Mouse (Mus musculus) embryonic stem cell, embryonic (primary cell): Measurements from ENCODE around the gene Meis3.

Source experiments
- CTCF ChIA-PET, 4 experiments: fragments of 300-600 bp in 2 of 4; fragments of 350-600 bp in 2 of 4; sonication (Branson Sonifier 250); formaldehyde crosslinking; loops; one replicate each; lab custom pipeline; 2022; ENCODE audit warnings: inconsistent platforms in 2 of 4; lab: Charles Lee
- POLR2A ChIA-PET, 4 experiments: fragments of 300-600 bp in 2 of 4; fragments of 350-600 bp in 2 of 4; sonication (Branson Sonifier 250); formaldehyde crosslinking; loops; one replicate each; lab custom pipeline; 2022; ENCODE audit warnings: antibody characterized with exemption in 4 of 4, inconsistent platforms in 1 of 4; lab: Charles Lee

The Meis3 gene

GRCm38 (mm10) chr7:16150191-16151145 is 24.4 kb upstream of the Meis3 start:
- ChIA-PET CTCF (interaction anchor here (0.6 to 1.6 kb wide), 8 partner anchors 13 to 188 kb away, joined by 3 to 11 read pairs (median 4); partner anchors contain the start of gene Ehd2 (in 2 of the 4)), POLR2A (interaction anchor here in 2 of 4 experiments (0.7 to 1.6 kb wide), 4 partner anchors 42 to 250 kb away, joined by 3 to 5 read pairs (median 4); no protein-coding TSS in a partner anchor)

GRCm38 (mm10) chr7:16153522-16153921 is 21.4 kb upstream of the Meis3 start:
- ChIA-PET CTCF (interaction anchor here (0.5 to 1.3 kb wide), 15 partner anchors 9 to 224 kb away, joined by 3 to 7 read pairs (median 3); partner anchors contain the start of genes Meis3 (in 2 of the 4), Napa (in 2 of the 4), Ehd2 (in 1 of the 4) and Kptn (in 1 of the 4)), POLR2A (interaction anchor here in 3 of 4 experiments (0.6 to 1.5 kb wide), 3 partner anchors 8 to 55 kb away, joined by 3 to 4 read pairs (median 3); partner anchors contain the start of gene Napa (in 1 of the 3))

GRCm38 (mm10) chr7:16155132-16155872 is 19.6 kb upstream of the Meis3 start:
- ChIA-PET CTCF (interaction anchor here in 2 of 4 experiments (0.8 to 1.4 kb wide), 4 partner anchors 26 to 107 kb away, joined by 3 to 5 read pairs (median 4); partner anchors contain the start of genes Napa (in 1 of the 2) and Slc8a2 (in 1 of the 2)), POLR2A (interaction anchor here in 2 of 4 experiments (0.5 to 1.2 kb wide), 3 partner anchors 199 to 585 kb away, joined by 3 to 7 read pairs (median 4); no protein-coding TSS in a partner anchor)

DNA sequence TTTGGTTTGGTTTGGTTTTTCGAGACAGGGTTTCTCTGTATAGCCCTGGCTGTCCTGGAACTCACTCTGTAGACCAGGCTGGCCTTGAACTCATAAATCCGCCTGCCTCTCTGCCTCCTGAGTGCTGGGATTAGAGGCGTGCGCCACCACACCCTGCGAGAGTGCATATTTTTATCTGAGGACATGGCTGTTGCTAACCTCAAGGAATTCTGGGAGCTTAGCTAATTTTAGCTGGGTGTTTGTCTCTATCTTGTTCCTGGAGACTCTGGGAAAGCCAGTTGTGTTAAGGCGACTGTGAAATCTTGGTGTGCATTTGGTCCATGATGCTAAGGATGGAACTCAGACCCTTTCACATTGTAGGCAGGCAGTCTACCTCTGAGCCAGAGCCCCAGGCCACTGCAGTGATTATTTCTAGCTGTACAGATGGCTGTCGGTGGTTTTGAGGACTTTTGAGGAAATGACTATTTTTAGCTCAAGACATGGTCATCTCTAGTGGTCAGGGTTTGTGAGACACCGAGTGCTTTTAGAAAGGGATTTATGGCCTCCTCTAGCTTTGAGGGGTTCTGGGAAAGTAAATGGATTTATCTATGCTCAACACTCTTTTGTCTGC is 18.7 kb upstream of the Meis3 start:
- POLR2A ChIA-PET, result interaction anchor here in 3 of 4 experiments (0.6 to 1.3 kb wide), 4 partner anchors 58 to 213 kb away, joined by 3 to 7 read pairs (median 4); partner anchors contain the start of gene Napa (in 1 of the 3)
- CTCF ChIA-PET, result interaction anchor here in 2 of 4 experiments (0.7 to 1.4 kb wide), 2 partner anchors 96 to 106 kb away, joined by 3 to 5 read pairs; no protein-coding TSS in a partner anchor

- ChIA-PET POLR2A (no interaction called here), CTCF (interaction anchor here in 3 of 4 experiments (0.7 to 2.0 kb wide), 6 partner anchors 16 to 208 kb away, joined by 3 to 4 read pairs (median 3); partner anchors contain the start of gene Meis3 (in 1 of the 3))
Observed at GRCm38 (mm10) chr7:16158735-16159134, 16.2 kb upstream of the Meis3 start.

DNA sequence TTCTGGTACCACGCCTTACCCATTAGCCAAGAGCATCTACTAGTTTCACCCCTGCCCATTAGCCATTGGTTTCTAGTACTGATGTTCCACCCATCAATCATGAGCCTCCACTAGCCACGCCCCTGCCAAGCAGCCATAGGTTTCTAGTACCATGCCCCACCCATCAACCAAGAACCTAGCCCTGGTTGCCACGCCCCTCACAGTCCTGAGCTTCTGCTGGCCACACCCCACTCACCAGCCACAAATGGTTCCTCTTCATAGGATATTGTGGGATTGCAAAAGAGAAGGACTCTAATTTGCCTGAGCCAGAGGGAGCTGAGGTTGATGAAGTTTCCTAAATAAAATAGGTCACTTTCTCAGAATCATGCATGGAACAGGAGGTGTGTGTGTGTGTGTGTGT is 14.2 kb upstream of the Meis3 start:
- ChIA-PET CTCF (interaction anchor here (0.6 to 2.0 kb wide), 13 partner anchors 9 to 208 kb away, joined by 3 to 11 read pairs (median 4); partner anchors contain the start of genes Inafm1 (in 2 of the 4), Bicra (in 1 of the 4), Meis3 (in 1 of the 4) and Slc8a2 (in 1 of the 4)), POLR2A (interaction anchor here (0.6 to 1.2 kb wide), 10 partner anchors 14 to 701 kb away, joined by 3 to 6 read pairs (median 4); partner anchors contain the start of genes Napa (in 3 of the 4), Meis3 (in 1 of the 4) and Slc8a2 (in 1 of the 4))

GRCm38 (mm10) chr7:16161302-16161701 is 13.6 kb upstream of the Meis3 start:
- ChIA-PET CTCF (interaction anchor here in 3 of 4 experiments (0.5 to 2.0 kb wide), 11 partner anchors 9 to 209 kb away, joined by 3 to 11 read pairs (median 3); partner anchors contain the start of genes Bicra (in 1 of the 3), Inafm1 (in 1 of the 3) and Meis3 (in 1 of the 3)), POLR2A (interaction anchor here in 3 of 4 experiments (0.6 to 1.2 kb wide), 7 partner anchors 12 to 701 kb away, joined by 3 to 7 read pairs (median 5); partner anchors contain the start of genes Meis3 (in 1 of the 3), Napa (in 1 of the 3) and Slc8a2 (in 1 of the 3))

GRCm38 (mm10) chr7:16162036-16162435 is 12.9 kb upstream of the Meis3 start:
- POLR2A ChIA-PET, result interaction anchor here in 1 of 4 experiments (0.6 kb wide), 1 partner anchor 423 kb away, joined by 5 read pairs; no protein-coding TSS in a partner anchor
- CTCF ChIA-PET, result interaction anchor here in 2 of 4 experiments (0.6 to 2.0 kb wide), 4 partner anchors 9 to 101 kb away, joined by 3 to 11 read pairs (median 5); partner anchors contain the start of gene Meis3 (in 1 of the 2)

- ChIA-PET POLR2A (no interaction called here), CTCF (interaction anchor here in 1 of 4 experiments (0.7 kb wide), 1 partner anchor 74 kb away, joined by 3 read pairs; no protein-coding TSS in a partner anchor)
Observed at GRCm38 (mm10) chr7:16172141-16172581, 2.7 kb upstream of the Meis3 start.

GRCm38 (mm10) chr7:16172586-16173140 is 2.2 kb upstream of the Meis3 start:
- CTCF ChIA-PET, result interaction anchor here in 1 of 4 experiments (0.7 kb wide), 1 partner anchor 75 kb away, joined by 3 read pairs; no protein-coding TSS in a partner anchor

DNA sequence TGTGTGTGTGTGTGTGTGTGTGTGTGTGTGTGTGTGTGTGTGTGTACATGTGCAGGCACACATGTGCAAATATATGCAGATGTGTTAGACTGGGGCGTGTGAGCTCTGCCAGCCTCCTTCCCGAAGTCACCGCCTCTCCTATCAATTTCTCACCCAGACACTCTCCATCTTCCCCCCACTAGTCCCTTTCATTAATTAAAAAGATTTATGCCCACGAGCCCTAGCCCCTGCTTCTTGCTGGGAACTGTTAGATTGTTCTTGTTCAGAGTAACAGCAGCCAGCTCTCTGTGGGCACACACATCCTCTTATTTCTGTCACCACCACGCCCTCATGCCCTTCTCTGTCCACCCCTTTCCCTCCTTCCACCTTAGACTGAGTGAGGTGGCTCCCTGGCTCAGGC is 1.7 kb upstream of the Meis3 start:
- CTCF ChIA-PET, result interaction anchor here in 1 of 4 experiments (0.6 kb wide), 1 partner anchor 385 kb away, joined by 4 read pairs; no protein-coding TSS in a partner anchor
- POLR2A ChIA-PET, result interaction anchor here in 2 of 4 experiments (0.6 kb wide), 2 partner anchors 12 to 90 kb away, joined by 3 to 7 read pairs; no protein-coding TSS in a partner anchor

More at GRCm38 (mm10) chr7:16172586-16173140, 2.2 kb upstream of the Meis3 start:
- POLR2A ChIA-PET, result interaction anchor here in 1 of 4 experiments (0.6 kb wide), 1 partner anchor 11 kb away, joined by 7 read pairs; no protein-coding TSS in a partner anchor

DNA sequence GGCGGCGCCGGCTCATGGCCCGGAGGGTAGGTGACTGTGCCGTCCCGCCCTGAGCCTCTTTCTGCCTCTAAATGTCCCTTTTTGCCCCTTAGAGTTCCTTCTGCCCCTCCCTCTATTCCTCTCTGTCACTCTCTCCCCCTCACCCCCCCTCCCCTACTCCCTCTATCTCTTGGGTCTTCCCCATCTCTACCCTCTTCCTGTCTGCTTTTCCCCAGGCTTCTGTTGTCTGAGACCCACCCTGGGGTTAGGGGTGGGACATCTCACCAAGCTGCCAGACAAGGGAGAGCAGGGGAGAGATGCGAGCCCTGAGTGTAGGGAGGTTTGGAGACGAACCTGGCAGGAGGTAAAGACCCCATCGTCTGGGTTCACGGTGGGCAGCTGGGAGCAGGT is 647 bp downstream of the Meis3 start:
- CTCF ChIA-PET, result interaction anchor here (0.6 to 2.3 kb wide), 40 partner anchors 8 to 454 kb away, joined by 3 to 16 read pairs (median 4); partner anchors contain the start of genes Ehd2 (in 2 of the 4) and Napa (in 2 of the 4)
- POLR2A ChIA-PET, result interaction anchor here (0.6 to 1.5 kb wide), 17 partner anchors 12 to 888 kb away, joined by 3 to 5 read pairs (median 4); partner anchors contain the start of genes Kptn (in 2 of the 4), Napa (in 2 of the 4), Bicra (in 1 of the 4) and Inafm1 (in 1 of the 4)

- ChIA-PET POLR2A (interaction anchor here in 1 of 4 experiments (1.0 kb wide), 3 partner anchors 10 to 144 kb away, joined by 3 read pairs; partner anchors contain the start of gene Napa), CTCF (interaction anchor here in 1 of 4 experiments (1.2 kb wide), 1 partner anchor 211 kb away, joined by 3 read pairs; the partner anchor contains the start of gene Ehd2)
Observed at GRCm38 (mm10) chr7:16178114-16178513, 3.2 kb downstream of the Meis3 start.

- CTCF ChIA-PET, result interaction anchor here in 3 of 4 experiments (0.6 to 1.9 kb wide), 8 partner anchors 9 to 211 kb away, joined by 3 to 8 read pairs (median 4); partner anchors contain the start of gene Meis3 (in 2 of the 3)
- POLR2A ChIA-PET, result interaction anchor here (0.8 to 1.6 kb wide), 4 partner anchors 9 to 187 kb away, joined by 3 to 4 read pairs (median 4); partner anchors contain the start of gene Meis3 (in 2 of the 4)
Observed at GRCm38 (mm10) chr7:16183663-16184062, 8.8 kb downstream of the Meis3 start.

DNA sequence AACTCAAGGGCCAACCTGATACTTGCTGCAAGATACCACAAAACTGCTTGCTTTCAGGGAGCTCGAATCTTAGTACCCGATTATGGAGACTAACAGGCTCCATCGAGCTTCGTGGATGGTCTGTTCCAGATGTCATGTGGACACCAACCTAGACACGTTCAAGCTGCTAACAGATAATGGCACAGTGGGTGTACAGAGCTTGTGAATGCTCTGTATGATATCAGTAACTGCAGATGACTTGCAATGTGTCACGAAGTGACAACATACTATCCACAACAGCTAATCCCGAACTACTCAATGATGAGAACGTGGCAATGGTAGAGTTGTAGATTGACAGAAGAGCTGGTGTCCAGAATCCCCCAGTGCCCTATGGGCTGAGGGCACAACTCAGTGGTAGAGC is 12.6 kb downstream of the Meis3 start:
- CTCF ChIA-PET, result interaction anchor here (0.5 to 1.7 kb wide), 9 partner anchors 10 to 284 kb away, joined by 3 to 14 read pairs (median 4); partner anchors contain the start of gene Meis3 (in 1 of the 4)
- POLR2A ChIA-PET, result interaction anchor here in 1 of 4 experiments (1.4 kb wide), 1 partner anchor 8 kb away, joined by 4 read pairs; no protein-coding TSS in a partner anchor
